Mouse (Mus musculus) kidney, adult 2 months (tissue): ENCODE data around the gene Hmgxb4. TPM values are rescaled to one million over a fixed set of nuclear protein-coding genes. Genes with fewer than 3 reads are reported as not detected.

ENCODE experiments used
- DNase-seq: peaks from one replicate; pipeline ENCODE4 v3.0.0; 2021
- H3K27ac ChIP-seq: fragments of 200-500 bp; 2 replicates; pipeline ENCODE4 v1.5.1; 2012; ENCODE audit warnings: low read depth, low read length, control low read depth, inconsistent platforms; ENCODE audit not compliant: insufficient read depth
- H3K27me3 ChIP-seq: fragments of 200-500 bp; replicated peaks from 2 replicates; pipeline ENCODE4 v1.6.1; 2012; ENCODE audit warnings: mild to moderate bottlenecking, moderate library complexity, low read length, inconsistent platforms; ENCODE audit not compliant: control insufficient read depth, insufficient read depth
- H3K36me3 ChIP-seq: fragments of 200-500 bp; 2 replicates; pipeline ENCODE4 v1.6.1; 2012; ENCODE audit warnings: mild to moderate bottlenecking, moderate library complexity, low read length, inconsistent platforms; ENCODE audit not compliant: control insufficient read depth, insufficient read depth
- H3K4me1 ChIP-seq: fragments of 200-500 bp; 2 replicates; pipeline ENCODE4 v1.6.1; 2011; ENCODE audit warnings: low read length; ENCODE audit not compliant: control insufficient read depth, insufficient read depth
- H3K4me3 ChIP-seq: fragments of 200-500 bp; 2 replicates; pipeline ENCODE4 v1.5.1; 2011; ENCODE audit warnings: mild to moderate bottlenecking, low read depth, low read length, control low read depth; ENCODE audit not compliant: insufficient read depth
- CTCF ChIP-seq: fragments of 200-500 bp; conservative IDR thresholded peaks from 2 replicates; pipeline ENCODE4 v1.5.1; 2011; ENCODE audit warnings: low read depth, mild to moderate bottlenecking, control low read depth, low read length, moderate library complexity, mixed read lengths; ENCODE audit not compliant: insufficient read depth, insufficient read length
- POLR2A ChIP-seq: fragments of 200-500 bp; IDR thresholded peaks from one replicate; pipeline ENCODE4 v1.6.1; 2011; ENCODE audit warnings: low read depth, low read length, control low read depth
- WGBS: fragments of 180-500 bp; shearing (Covaris S2); methylation state at CpG from one replicate; pipeline ENCODE4 v1.1.7; 2018; 5-methylcytosine and 5-hydroxymethylcytosine counted together
- polyA plus RNA-seq: library from polyadenylated mRNA; depleted of rRNA; stranded (reverse); fragments of >200 nt; gene quantifications from 2 replicates; pipeline ENCODE4 v1.2.3, GENCODE M21; 2012

Gene Hmgxb4
- polyA plus RNA-seq, 1 experiment, result 13.3 TPM

DNA sequence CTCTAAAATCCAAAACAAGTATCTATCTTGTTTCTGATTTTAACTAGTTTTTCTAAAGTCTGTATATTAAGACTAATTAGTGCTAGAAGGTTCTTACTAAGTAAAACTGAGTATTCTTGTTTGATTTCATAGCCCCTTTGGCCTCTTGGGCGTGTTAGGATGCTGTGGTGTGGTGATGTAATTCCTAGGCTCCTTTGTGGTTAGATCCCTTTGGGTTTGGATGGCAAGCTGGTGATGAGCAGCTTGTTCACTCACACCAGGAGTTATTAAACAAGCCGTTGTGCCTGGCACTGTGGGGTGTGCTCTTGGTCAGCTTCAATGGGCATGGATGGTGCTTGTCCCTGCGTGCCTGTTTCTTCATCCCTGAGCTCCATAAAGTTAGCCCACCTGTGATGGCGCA lies 60.2 kb downstream of the Hmgxb4 start:
- Histone ChIP-seq H3K36me3 (no peaks in the 10 kb centered on the region), H3K27me3 (no peaks in the 10 kb centered on the region), H3K27ac (no peak overlapping the region), H3K4me3 (no peak overlapping the region), H3K4me1 (no peaks in the 10 kb centered on the region)
- WGBS, result 90% methylated on average over 4 of the region's 4 CpGs
- no peak for DNase-seq
- no peak for TF ChIP-seq POLR2A
- no peak for TF ChIP-seq CTCF

DNA sequence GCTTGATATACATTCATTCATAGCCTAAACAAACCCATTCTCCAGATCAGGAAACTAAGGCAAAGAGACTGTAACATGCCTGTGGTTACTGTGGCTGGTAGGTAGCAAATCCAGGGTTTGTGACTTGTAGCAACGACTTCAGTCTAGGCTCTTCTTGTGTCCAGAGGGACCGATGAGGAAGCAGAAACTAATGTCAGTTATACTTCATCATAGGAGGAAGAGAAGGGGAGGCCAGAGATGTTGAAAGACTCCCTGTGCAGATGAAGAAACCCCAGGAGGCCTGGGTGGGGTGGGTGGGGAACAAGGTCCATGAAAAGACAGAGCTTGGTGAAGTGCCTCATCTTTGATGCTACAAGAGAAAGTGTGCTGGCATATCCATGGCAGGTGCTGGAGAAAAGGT lies 62.5 kb downstream of the Hmgxb4 start:
- TF ChIP-seq POLR2A, result no peak
- TF ChIP-seq CTCF, result no peak
- no peaks in the 10 kb centered on the region for H3K4me1 ChIP-seq
- no peak overlapping the region for H3K27ac ChIP-seq
- no peak overlapping the region for H3K4me3 ChIP-seq
- no peaks in the 10 kb centered on the region for H3K27me3 ChIP-seq
- 87% methylated on average over 2 of the region's 2 CpGs for WGBS
- no peaks in the 10 kb centered on the region for H3K36me3 ChIP-seq
- no peak for DNase-seq

- no peaks in the 10 kb centered on the region for H3K4me1 ChIP-seq
- no peak for DNase-seq
- no peaks in the 10 kb centered on the region for H3K27me3 ChIP-seq
- WGBS, result 76% methylated on average over 6 of the region's 6 CpGs
- H3K4me3 ChIP-seq, result no peak overlapping the region
- H3K36me3 ChIP-seq, result no peaks in the 10 kb centered on the region
- TF ChIP-seq POLR2A (no peak), CTCF (no peak)
- H3K27ac ChIP-seq, result no peak overlapping the region
Observed at GRCm38 (mm10) chr8:75060022-75060421, 66.9 kb downstream of the Hmgxb4 start.

DNA sequence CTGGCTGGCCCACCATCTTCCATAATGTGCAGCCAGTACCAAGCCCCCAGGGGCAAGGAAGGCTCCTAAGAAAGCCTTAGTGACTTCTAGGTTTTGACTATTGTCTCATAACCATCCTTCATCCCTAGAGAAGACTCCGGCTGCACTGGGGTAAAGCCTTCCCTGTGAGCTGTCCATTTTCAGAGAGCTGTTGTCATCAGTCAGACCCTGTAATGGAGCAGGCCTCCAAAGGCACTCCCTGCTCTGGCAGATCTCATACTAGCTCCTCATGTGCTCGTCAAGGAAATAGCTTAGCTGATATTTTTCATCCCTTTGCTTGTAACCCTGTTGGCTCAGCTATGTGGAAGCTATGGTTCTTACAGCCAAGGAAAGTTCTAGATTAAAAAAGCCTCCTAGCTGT lies 67.7 kb downstream of the Hmgxb4 start:
- H3K27me3 ChIP-seq, result no peaks in the 10 kb centered on the region
- H3K27ac ChIP-seq, result no peak overlapping the region
- 87% methylated on average over 2 of the region's 2 CpGs for WGBS
- no peak for DNase-seq
- no peak for TF ChIP-seq POLR2A
- no peak for TF ChIP-seq CTCF
- no peak overlapping the region for H3K4me3 ChIP-seq
- no peaks in the 10 kb centered on the region for H3K4me1 ChIP-seq
- H3K36me3 ChIP-seq, result no peaks in the 10 kb centered on the region

DNA sequence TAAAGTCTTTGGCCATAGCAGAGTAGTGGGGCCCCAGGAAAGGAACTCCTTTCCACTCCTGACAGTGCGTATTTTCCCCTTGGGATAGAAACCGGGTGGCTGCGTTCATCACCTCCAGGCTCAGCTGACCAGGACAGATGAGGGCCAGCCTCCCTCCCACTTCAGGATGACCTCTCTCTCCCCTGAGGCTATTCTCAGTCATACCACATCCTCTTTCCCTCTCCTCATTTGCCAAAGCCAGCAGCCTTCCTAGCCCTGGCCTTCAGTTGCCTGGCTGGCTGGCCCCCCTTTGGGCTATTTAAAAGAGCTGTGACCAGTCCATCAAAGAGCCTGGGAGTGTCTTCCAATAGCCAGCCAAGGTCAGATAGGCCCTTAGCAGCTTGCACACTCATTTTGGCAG lies 70.1 kb downstream of the Hmgxb4 start:
- Histone ChIP-seq H3K27ac (no peak overlapping the region), H3K4me1 (no peaks in the 10 kb centered on the region), H3K36me3 (no peaks in the 10 kb centered on the region), H3K4me3 (no peak overlapping the region), H3K27me3 (no peaks in the 10 kb centered on the region)
- WGBS, result 61% methylated on average over 3 of the region's 3 CpGs
- DNase-seq, result peak; percentile 38
- no peak for TF ChIP-seq POLR2A
- no peak for TF ChIP-seq CTCF

DNA sequence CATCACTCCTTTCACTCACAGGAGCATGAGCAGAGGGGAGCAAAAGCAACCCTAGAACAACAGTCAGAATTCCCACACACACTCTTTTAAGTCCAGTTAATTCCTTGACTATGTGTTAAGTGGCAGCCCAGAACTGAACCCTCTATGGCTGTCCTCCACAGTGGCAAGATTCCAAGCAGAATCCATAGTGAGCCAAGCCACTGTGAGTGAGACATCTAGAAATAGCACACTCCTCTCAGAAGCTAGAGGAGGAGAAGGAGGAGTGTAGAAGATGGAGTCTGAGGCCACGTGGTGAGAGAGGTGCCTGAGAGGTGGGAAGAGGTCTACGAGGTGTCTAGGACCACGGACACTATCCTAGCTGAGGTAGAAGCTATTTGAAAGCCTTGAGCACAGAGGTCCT lies 71.6 kb downstream of the Hmgxb4 start:
- Histone ChIP-seq H3K4me3 (no peak overlapping the region), H3K4me1 (no peaks in the 10 kb centered on the region), H3K36me3 (no peaks in the 10 kb centered on the region), H3K27me3 (no peaks in the 10 kb centered on the region), H3K27ac (no peak overlapping the region)
- DNase-seq, result no peak
- WGBS, result 92% methylated on average over 3 of the region's 3 CpGs
- TF ChIP-seq CTCF (no peak), POLR2A (no peak)

GRCm38 (mm10) chr8:75067287-75067686 lies 74.1 kb downstream of the Hmgxb4 start:
- no peaks in the 10 kb centered on the region for H3K27me3 ChIP-seq
- no peak overlapping the region for H3K4me3 ChIP-seq
- TF ChIP-seq POLR2A (no peak), CTCF (no peak)
- no peak for DNase-seq
- 64% methylated on average over 6 of the region's 6 CpGs for WGBS
- H3K4me1 ChIP-seq, result no peaks in the 10 kb centered on the region; the same call in 1 of the 2 replicates
- no peaks in the 10 kb centered on the region for H3K36me3 ChIP-seq
- H3K27ac ChIP-seq, result no peak overlapping the region

GRCm38 (mm10) chr8:75070297-75070696 lies 77.1 kb downstream of the Hmgxb4 start:
- 41% methylated on average over 1 of the region's 1 CpGs for WGBS
- Histone ChIP-seq H3K36me3 (no peaks in the 10 kb centered on the region), H3K4me1 (no peaks in the 10 kb centered on the region; the same call in 1 of the 2 replicates), H3K27me3 (no peaks in the 10 kb centered on the region), H3K4me3 (no peak overlapping the region), H3K27ac (no peak overlapping the region)
- no peak for TF ChIP-seq CTCF
- peak; percentile 36 for DNase-seq
